Mouse (Mus musculus) kidney, embryonic 16.5 days (tissue): ENCODE results near the gene Qprt. TPM values are rescaled to one million over a fixed set of nuclear protein-coding genes. Genes with fewer than 3 reads are reported as not detected.

Experiments
- ATAC-seq: fragments of 200-750 bp; cut with Nextera tagmentation; 2 replicates; pipeline ENCODE4 v1.8.0; 2017; ENCODE audit warnings: moderate TSS enrichment; ENCODE audit not compliant: low FRiP score, low TSS enrichment
- H3K27ac ChIP-seq: fragments of 300-500 bp; sonication (generic); 2 replicates; pipeline ENCODE4 v1.5.1; 2014; ENCODE audit warnings: low read length
- H3K27me3 ChIP-seq: fragments of 300-500 bp; sonication (generic); 2 replicates; pipeline ENCODE4 v1.6.1; 2014; ENCODE audit warnings: low read length, control low read depth, mixed read lengths; ENCODE audit not compliant: insufficient read depth
- H3K36me3 ChIP-seq: fragments of 300-500 bp; sonication (generic); 2 replicates; pipeline ENCODE4 v1.6.1; 2014; ENCODE audit warnings: low read length, control low read depth, mixed read lengths; ENCODE audit not compliant: insufficient read depth
- H3K4me1 ChIP-seq: fragments of 300-500 bp; sonication (generic); 2 replicates; pipeline ENCODE4 v1.6.1; 2014; ENCODE audit warnings: low read length, control low read depth, mixed read lengths; ENCODE audit not compliant: insufficient read depth
- H3K4me2 ChIP-seq: fragments of 300-500 bp; sonication (generic); replicated peaks from 2 replicates; pipeline ENCODE4 v1.6.1; 2014; ENCODE audit warnings: low read depth, low read length
- H3K4me3 ChIP-seq: fragments of 300-500 bp; sonication (generic); 2 replicates; pipeline ENCODE4 v1.5.1; 2014; ENCODE audit warnings: mild to moderate bottlenecking, low read length
- H3K9ac ChIP-seq: fragments of 300-500 bp; sonication (generic); replicated peaks from 2 replicates; pipeline ENCODE4 v1.6.1; 2014; ENCODE audit warnings: low read length
- H3K9me3 ChIP-seq: fragments of 300-500 bp; sonication (generic); 2 replicates; pipeline ENCODE4 v1.6.1; 2016; ENCODE audit warnings: low read length, control low read depth
- WGBS: fragments of 180-500 bp; shearing (Covaris S2); extraction: QIAGEN DNeasy Blood & Tissue Kit; methylation state at CpG from one replicate; pipeline ENCODE4 v1.1.7; 2014; 5-methylcytosine and 5-hydroxymethylcytosine counted together
- polyA plus RNA-seq: library from polyadenylated mRNA; unstranded; fragments of >200 nt; fragmentation: Nextera tagmentation; extraction: Ambion mirVana; gene quantifications from 2 replicates; pipeline ENCODE4 v1.2.1, GENCODE M21; 2015

Gene Qprt
- polyA plus RNA-seq, 1 experiment from 2014 or later = 26.2 TPM

DNA sequence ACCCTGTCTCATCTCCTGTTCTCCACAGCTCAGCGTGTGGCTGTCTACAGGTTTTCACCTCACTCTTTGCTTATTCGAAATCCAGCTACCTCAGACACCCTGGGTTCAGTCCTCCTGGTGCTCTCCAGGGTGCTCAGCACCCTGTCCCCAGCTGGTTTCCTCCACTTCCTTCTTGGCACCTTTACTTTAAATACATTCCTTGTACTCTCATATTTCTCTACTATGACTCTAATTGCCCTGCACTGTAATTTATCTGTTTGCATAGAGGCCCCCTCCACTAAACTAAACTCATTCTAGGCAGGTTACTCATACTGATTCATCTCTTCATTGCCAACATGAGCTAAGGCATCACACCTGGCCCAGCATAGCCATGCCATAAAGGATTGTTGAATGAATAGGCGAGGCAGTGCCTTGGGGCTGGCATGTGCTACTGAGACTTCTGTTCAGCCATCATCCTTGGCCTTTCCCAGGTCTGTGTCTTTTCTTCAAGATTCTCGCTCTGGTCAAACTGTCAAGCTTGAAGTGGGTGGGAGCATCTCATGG is 51.1 kb downstream of the Qprt start:
- Histone ChIP-seq H3K27me3 (no peaks in the 10 kb centered on the region), H3K4me1 (0 out of 2 replicates have a peak, but pooled peaks cover 4% of the 10 kb centered on the region), H3K9me3 (no peaks in the 10 kb centered on the region), H3K36me3 (no peaks in the 10 kb centered on the region), H3K4me2 (no peak overlapping the region), H3K27ac (no peak overlapping the region), H3K9ac (no peak overlapping the region), H3K4me3 (no peak overlapping the region)
- WGBS = 69% methylated on average over 4 of the region's 4 CpGs
- no peak for ATAC-seq

DNA sequence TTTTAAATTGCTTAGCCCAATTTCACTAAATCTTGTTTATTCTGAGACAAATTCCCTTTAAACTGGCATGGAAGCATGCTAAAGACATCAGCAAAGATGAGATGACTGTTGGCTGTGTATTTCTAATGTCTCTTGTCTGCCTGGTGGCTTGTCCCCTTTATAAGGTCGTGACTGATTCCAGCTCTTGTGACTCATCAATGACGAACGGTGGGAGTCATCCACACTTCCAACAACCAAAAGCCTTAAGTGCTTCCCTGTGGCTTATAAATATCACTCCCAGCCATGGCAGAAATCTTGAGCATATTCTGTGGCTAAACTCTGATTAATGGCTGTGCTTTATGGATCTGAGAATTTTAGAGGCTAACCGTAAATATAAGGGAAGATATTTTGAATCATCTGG is 55.7 kb downstream of the Qprt start:
- Histone ChIP-seq H3K9me3 (no peaks in the 10 kb centered on the region), H3K9ac (no peak overlapping the region), H3K36me3 (no peaks in the 10 kb centered on the region), H3K27me3 (no peaks in the 10 kb centered on the region), H3K27ac (no peak overlapping the region), H3K4me1 (peaks cover 8% of the 10 kb centered on the region; the same call in 1 of the 2 replicates), H3K4me3 (no peak overlapping the region), H3K4me2 (no peak overlapping the region)
- WGBS = 71% methylated on average over 4 of the region's 4 CpGs
- no peak for ATAC-seq

DNA sequence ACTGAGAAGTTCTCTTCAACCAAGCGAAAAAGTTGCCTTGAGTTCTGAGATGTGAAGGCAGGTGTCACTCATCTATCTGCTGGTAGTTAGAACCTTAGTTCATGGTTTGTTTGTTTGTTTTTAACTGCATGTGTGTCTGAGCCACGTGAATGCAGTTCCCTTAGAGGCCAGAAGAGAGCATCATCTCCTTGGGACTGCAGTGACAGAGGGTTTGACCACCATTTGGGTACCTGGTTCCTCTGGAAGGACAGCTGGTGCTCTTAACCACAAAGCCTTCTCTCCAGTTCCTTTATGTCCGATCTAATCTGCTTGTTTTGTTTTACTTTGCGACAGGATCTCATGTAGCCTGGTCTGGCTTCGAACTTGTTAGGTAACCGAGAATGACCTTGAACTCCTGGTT is 56.5 kb downstream of the Qprt start:
- Histone ChIP-seq H3K4me3 (no peak overlapping the region), H3K9ac (no peak overlapping the region), H3K4me1 (peaks cover 8% of the 10 kb centered on the region; the same call in 1 of the 2 replicates), H3K9me3 (no peaks in the 10 kb centered on the region), H3K27me3 (no peaks in the 10 kb centered on the region), H3K27ac (no peak overlapping the region), H3K4me2 (no peak overlapping the region), H3K36me3 (no peaks in the 10 kb centered on the region)
- no peak for ATAC-seq
- 85% methylated on average over 6 of the region's 6 CpGs for WGBS

Other genes starting within 250 kb of the Qprt start
- 58.6 and 59.9 TPM in 2 replicates for gene Taok2, start 237.5 kb downstream of the Qprt start, polyA plus RNA-seq
- 33.8 and 34.1 TPM in 2 replicates for gene Tmem219, start 199.3 kb downstream of the Qprt start, polyA plus RNA-seq
- gene Kctd13, start 193.3 kb downstream of the Qprt start, polyA plus RNA-seq = 16.5 and 17.7 TPM in 2 replicates
- gene Asphd1, start 172.6 kb downstream of the Qprt start, polyA plus RNA-seq = 0.12 and 0.24 TPM in 2 replicates
- gene Sez6l2, start 171.7 kb downstream of the Qprt start, polyA plus RNA-seq = 0.86 and 1.6 TPM in 2 replicates
- 135 and 137 TPM in 2 replicates for gene Cdipt, start 146.3 kb downstream of the Qprt start, polyA plus RNA-seq
- 1.6 and 2.1 TPM in 2 replicates for gene Cdiptos, start 146.1 kb downstream of the Qprt start, polyA plus RNA-seq
- gene Mvp, start 107.6 kb downstream of the Qprt start, polyA plus RNA-seq = 19.7 and 21.4 TPM in 2 replicates
- gene Pagr1b, start 105.7 kb downstream of the Qprt start, polyA plus RNA-seq = 1.2 TPM in 1 of 2 replicates, not detected in the other
- gene Pagr1a, start 104.9 kb downstream of the Qprt start, polyA plus RNA-seq = 61.3 and 88.7 TPM in 2 replicates
- gene Gm42742, start 101.1 kb downstream of the Qprt start, polyA plus RNA-seq = 34.7 and 51.6 TPM in 2 replicates
- gene Prrt2, start 101.0 kb downstream of the Qprt start, polyA plus RNA-seq = 5.4 and 6.0 TPM in 2 replicates
- 47.9 and 48.1 TPM in 2 replicates for gene Maz, start 95.2 kb downstream of the Qprt start, polyA plus RNA-seq
- 145 and 150 TPM in 2 replicates for gene Kif22, start 79.8 kb downstream of the Qprt start, polyA plus RNA-seq
- not detected in 2 replicates for gene Zg16, start 34.9 kb downstream of the Qprt start, polyA plus RNA-seq
- gene AI467606, start 30.9 kb downstream of the Qprt start, polyA plus RNA-seq = 5.3 and 5.4 TPM in 2 replicates
- 0.21 and 0.32 TPM in 2 replicates for gene Spn, start 15.6 kb upstream of the Qprt start, polyA plus RNA-seq
- gene Cd2bp2, start 73.8 kb upstream of the Qprt start, polyA plus RNA-seq = 66.9 and 68.7 TPM in 2 replicates
- 23.2 and 25.8 TPM in 2 replicates for gene Tbc1d10b, start 86.2 kb upstream of the Qprt start, polyA plus RNA-seq
- gene Mylpf, start 86.7 kb upstream of the Qprt start, polyA plus RNA-seq = 26.7 and 28.8 TPM in 2 replicates
- 45.2 and 46.0 TPM in 2 replicates for gene Zfp553, start 110.8 kb upstream of the Qprt start, polyA plus RNA-seq
- 18.6 and 26.6 TPM in 2 replicates for gene Sept1, start 110.9 kb upstream of the Qprt start, polyA plus RNA-seq
- 60.5 and 64.3 TPM in 2 replicates for gene Zfp771, start 122.0 kb upstream of the Qprt start, polyA plus RNA-seq
- 196 and 200 TPM in 2 replicates for gene Dctpp1, start 138.5 kb upstream of the Qprt start, polyA plus RNA-seq
- gene Sephs2, start 151.8 kb upstream of the Qprt start, polyA plus RNA-seq = 105 and 108 TPM in 2 replicates
- gene Itgal, start 174.0 kb upstream of the Qprt start, polyA plus RNA-seq = 1.0 and 1.4 TPM in 2 replicates
- 25.4 and 25.5 TPM in 2 replicates for gene Zfp768, start 223.4 kb upstream of the Qprt start, polyA plus RNA-seq